ENCODE assay signal across 24 mouse cellular contexts in the genomic region with DNA sequence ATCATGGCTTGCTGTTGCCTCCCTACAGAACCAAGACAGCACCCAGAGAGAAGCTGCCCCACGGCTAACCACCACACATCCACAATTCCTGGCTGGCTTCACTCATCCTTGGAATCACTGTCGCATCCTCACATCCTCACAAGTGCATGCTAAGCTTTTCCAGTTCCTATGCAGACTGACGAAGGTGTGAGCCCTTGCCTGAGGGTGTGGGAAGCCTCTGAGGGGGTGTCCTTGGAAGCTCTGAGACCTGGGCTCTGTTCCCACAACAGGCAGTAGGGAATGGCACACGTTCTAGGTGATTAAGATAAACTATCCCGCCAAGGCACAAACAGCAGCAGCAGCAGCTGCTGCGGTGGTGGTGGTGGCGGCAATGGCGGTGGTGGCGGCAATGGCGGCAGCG.
A peak's percentile ranks its signal among the peaks of the same experiment; 100 is the strongest.
DNase-seq lines count a peak whose midpoint lies in the region; ATAC-seq and TF ChIP-seq lines count a peak whose summit lies in the region.
"Had no signal": no experiment of that assay in that cellular context is flagged by ENCODE, and none has a peak within 500 bp of the region (broad histone marks: within the 10 kb centered on the region; RNA-seq: fewer than 3 reads in every experiment).

No protein-coding gene starts in this region.

- no peak overlapping the region for H3K9ac ChIP-seq in kidney, embryonic 15.5 days
- H3K9ac ChIP-seq: embryonic facial prominence, embryonic 15.5 days; heart, embryonic 12.5 days had no signal

- H3K36me3 ChIP-seq in kidney, embryonic 15.5 days, result no peaks in the 10 kb centered on the region
- H3K36me3 ChIP-seq: embryonic facial prominence, embryonic 15.5 days; G1E; heart, embryonic 12.5 days had no signal

- intact Hi-C loops in gastrocnemius, adult 2 months (cut with DNase I), result loop anchor here (5.0 to 10.0 kb wide), 3 partner anchors 92 to 157 kb away; a partner anchor contains a TSS
- intact Hi-C loops in left cerebral cortex, postnatal 36 days (cut with DNase I), result no loop called here
- intact Hi-C loops in left cerebral cortex, postnatal 10 days (cut with DNase I), result no loop called here

- 92% methylated on average over 11 of the region's 11 CpGs for WGBS in kidney, embryonic 15.5 days

- H3K27me3 ChIP-seq in kidney, embryonic 15.5 days, result no peaks in the 10 kb centered on the region
- H3K27me3 ChIP-seq: CH12.LX; embryonic facial prominence, embryonic 15.5 days; heart, embryonic 12.5 days had no signal

- H3K27ac ChIP-seq in gastrocnemius, adult 2 months, result peak overlapping the region; percentile 85
- H3K27ac ChIP-seq in kidney, embryonic 15.5 days, result no peak overlapping the region
- H3K27ac ChIP-seq: embryonic facial prominence, embryonic 15.5 days; forebrain, embryonic 10.5 days had no signal

- no peak for DNase-seq in gastrocnemius, adult 2 months
- DNase-seq in gastrocnemius, adult 8-10 months (ENCODE audit: low spot score in 2 of 2), result no peak
- DNase-seq in left cerebral cortex, postnatal 36 days (ENCODE audit: low spot score in 2 of 2), result peak; percentile 17 to 51
- DNase-seq in left cerebral cortex, postnatal 10 days (ENCODE audit: extremely low spot score in 1 of 2, low spot score in 2 of 2), result no peak
- peak; percentile 6 for DNase-seq in R1 (ENCODE audit: low read depth, low spot score)
- no peak for DNase-seq in adrenal gland, postnatal 14 days
- DNase-seq: adrenal gland, postnatal 25 days; cerebellum, adult 8-10 months; cerebellum, postnatal 14 days; embryo, embryonic 11 days; gastrocnemius, postnatal 10 days; heart, adult 2 months had no signal

- H3K4me1 ChIP-seq in kidney, embryonic 15.5 days, result peaks cover 12% of the 10 kb centered on the region

- H3K4me2 ChIP-seq in kidney, embryonic 15.5 days, result no peak overlapping the region
- H3K4me2 ChIP-seq: embryonic facial prominence, embryonic 15.5 days; heart, embryonic 12.5 days had no signal

- ATAC-seq in kidney, embryonic 15.5 days (replicated peaks; ENCODE audit: low FRiP score), result no peak
- ATAC-seq: activated CD4-positive, CD25-positive, alpha-beta regulatory T cell, adult 4 months; forebrain, embryonic 14.5 days; hindbrain, embryonic 16.5 days; inflammation-experienced regulatory T-cells, adult 6 months; intestine, postnatal 0 days had no signal

- no peak for TF ChIP-seq CTCF in gastrocnemius, adult 2 months (IDR thresholded peaks at IDR 0.05)

- no peaks in the 10 kb centered on the region for H3K9me3 ChIP-seq in kidney, embryonic 15.5 days (replicated peaks)
- H3K9me3 ChIP-seq: embryonic facial prominence, embryonic 15.5 days; forebrain, embryonic 10.5 days; heart, embryonic 12.5 days had no signal

- no peak overlapping the region for H3K4me3 ChIP-seq in gastrocnemius, adult 2 months
- H3K4me3 ChIP-seq in kidney, embryonic 15.5 days (replicated peaks), result no peak overlapping the region
- H3K4me3 ChIP-seq: embryonic facial prominence, embryonic 15.5 days; erythroblast, embryonic 14.5 days; forebrain, embryonic 10.5 days; heart, adult 2 months; heart, embryonic 12.5 days had no signal

Comparison
In these comparisons a context has a peak if more than half of its experiments do, and no peak if none do; other contexts are left out.
1. DNase-seq: peak in left cerebral cortex, postnatal 36 days (2 of 2) and R1 (single experiment); none in gastrocnemius, adult 2 months (single experiment), gastrocnemius, adult 8-10 months (0 of 2), left cerebral cortex, postnatal 10 days (0 of 2) and adrenal gland, postnatal 14 days (single experiment).